Mouse (Mus musculus) CH12.LX (cell line): Measurements from ENCODE around the gene Tmem229b. TPM values are rescaled to one million over a fixed set of nuclear protein-coding genes. Genes with fewer than 3 reads are reported as not detected.

Experiments used
- DNase-seq: peaks from one replicate; pipeline ENCODE4 v3.0.0-alpha.2; 2013; ENCODE audit errors: extremely low read depth
- H3K27ac ChIP-seq: 2 replicates; pipeline ENCODE4 v1.5.1; 2012; ENCODE audit warnings: low read depth, mild to moderate bottlenecking, control low read depth, moderate library complexity; ENCODE audit not compliant: insufficient read depth
- H3K27me3 ChIP-seq: replicated peaks from 2 replicates; pipeline ENCODE3; 2012; ENCODE audit warnings: inconsistent platforms
- H3K36me3 ChIP-seq, 2 experiments: replicated peaks in 1 of 2; 2 replicates each; pipeline versions ENCODE3 to v1.6.1; 2012; ENCODE audit warnings: inconsistent platforms in 1 of 2, low read length in 1 of 2, mild to moderate bottlenecking in 1 of 2, mixed read lengths in 1 of 2, moderate library complexity in 1 of 2; ENCODE audit not compliant: control insufficient read depth in 1 of 2, insufficient read depth in 1 of 2
- H3K4me1 ChIP-seq, 2 experiments: 2 replicates each; pipeline ENCODE4 v1.6.1; 2012; ENCODE audit warnings: inconsistent platforms in 1 of 2, moderate library complexity in 1 of 2; ENCODE audit not compliant: insufficient read depth in 2 of 2, control insufficient read depth in 1 of 2
- H3K4me2 ChIP-seq: 2 replicates; pipeline ENCODE4 v1.6.1; 2012; ENCODE audit warnings: low read depth, mild to moderate bottlenecking, control low read depth; ENCODE audit not compliant: poor library complexity, insufficient read depth, severe bottlenecking
- H3K4me3 ChIP-seq, 3 experiments: fragments of 150-350 bp in 1 of 3; sonication (generic) in 1 of 3; replicated peaks in 1 of 3; 2 replicates each; pipeline versions ENCODE3 to v1.5.1; 2011 to 2012; ENCODE audit warnings: low read depth in 2 of 3, low read length in 2 of 3, mild to moderate bottlenecking in 2 of 3, moderate library complexity in 2 of 3, control low read depth in 1 of 3, improper control_type of control experiment in 1 of 3, inconsistent platforms in 1 of 3, mixed read lengths in 1 of 3; ENCODE audit not compliant: poor library complexity in 1 of 3
- H3K79me2 ChIP-seq: replicated peaks from 2 replicates; pipeline ENCODE4 v1.6.1; 2012; ENCODE audit warnings: mild to moderate bottlenecking, moderate library complexity; ENCODE audit not compliant: control insufficient read depth, poor library complexity, insufficient read depth, severe bottlenecking; ENCODE audit errors: extremely low read depth
- H3K9ac ChIP-seq: 2 replicates; pipeline ENCODE4 v1.6.1; 2012; ENCODE audit warnings: low read depth, mild to moderate bottlenecking, control low read depth, moderate library complexity; ENCODE audit not compliant: insufficient read depth
- H3K9me3 ChIP-seq: replicated peaks from 2 replicates; pipeline ENCODE3; 2012; ENCODE audit warnings: low read length, inconsistent platforms, mixed read lengths
- BHLHE40 ChIP-seq: IDR thresholded peaks from 2 replicates; pipeline ENCODE4 v1.6.1; 2011; ENCODE audit warnings: mild to moderate bottlenecking, low read depth, low read length, improper control_type of control experiment
- CHD1 ChIP-seq: IDR thresholded peaks from 2 replicates; pipeline ENCODE4 v1.6.1; 2012; ENCODE audit warnings: low read depth, low read length, improper control_type of control experiment, inconsistent platforms
- CHD2 ChIP-seq: IDR thresholded peaks from 2 replicates; pipeline ENCODE4 v1.6.1; 2011; ENCODE audit warnings: low read length, improper control_type of control experiment
- CTCF ChIP-seq, 2 experiments: IDR thresholded peaks in 1 of 2; conservative IDR thresholded peaks in 1 of 2; 2 replicates each; pipeline ENCODE4 v1.5.1; 2011 to 2012; ENCODE audit warnings: low read depth in 2 of 2, low read length in 2 of 2, improper control_type of control experiment in 1 of 2, inconsistent platforms in 1 of 2, mild to moderate bottlenecking in 1 of 2, moderate library complexity in 1 of 2
- E2F4 ChIP-seq: IDR thresholded peaks from 2 replicates; pipeline ENCODE4 v1.6.1; 2011; ENCODE audit warnings: low read depth, low read length, improper control_type of control experiment; ENCODE audit not compliant: insufficient replicate concordance
- EP300 ChIP-seq: IDR thresholded peaks from 2 replicates; pipeline ENCODE4 v1.6.1; 2011; ENCODE audit warnings: low read length, improper control_type of control experiment
- GABPA ChIP-seq: IDR thresholded peaks from 2 replicates; pipeline ENCODE4 v1.6.1; 2012; ENCODE audit warnings: low read depth, low read length, improper control_type of control experiment, inconsistent platforms; ENCODE audit not compliant: insufficient replicate concordance
- HCFC1 ChIP-seq: IDR thresholded peaks from 2 replicates; pipeline ENCODE4 v1.6.1; 2012; ENCODE audit warnings: low read depth, mild to moderate bottlenecking, inconsistent platforms, low read length, improper control_type of control experiment
- IRF4 ChIP-seq: IDR thresholded peaks from 2 replicates; pipeline ENCODE4 v1.6.1; 2014; ENCODE audit warnings: low read depth, mild to moderate bottlenecking, inconsistent platforms, low read length, improper control_type of control experiment
- JUN ChIP-seq: IDR thresholded peaks from 2 replicates; pipeline ENCODE4 v1.6.1; 2011; ENCODE audit warnings: low read depth, mild to moderate bottlenecking, low read length, improper control_type of control experiment, moderate library complexity; ENCODE audit not compliant: insufficient read depth
- JUND ChIP-seq: conservative IDR thresholded peaks from 2 replicates; pipeline ENCODE4 v1.6.1; 2011; ENCODE audit warnings: low read depth, low read length, improper control_type of control experiment
- KAT2A ChIP-seq: IDR thresholded peaks from 2 replicates; pipeline ENCODE4 v1.6.1; 2012; ENCODE audit warnings: low read length, improper control_type of control experiment, inconsistent platforms; ENCODE audit not compliant: insufficient replicate concordance
- MAFK ChIP-seq: IDR thresholded peaks from 2 replicates; pipeline ENCODE4 v1.6.1; 2011; ENCODE audit warnings: low read length, improper control_type of control experiment; ENCODE audit not compliant: insufficient replicate concordance
- MAX ChIP-seq: IDR thresholded peaks from 2 replicates; pipeline ENCODE4 v1.6.1; 2011; ENCODE audit warnings: low read length, improper control_type of control experiment
- MXI1 ChIP-seq: IDR thresholded peaks from 2 replicates; pipeline ENCODE4 v1.6.1; 2011; ENCODE audit warnings: mild to moderate bottlenecking, low read depth, low read length, improper control_type of control experiment
- NRF1 ChIP-seq: IDR thresholded peaks from 2 replicates; pipeline ENCODE4 v1.6.1; 2014; ENCODE audit warnings: low read depth, mild to moderate bottlenecking, inconsistent platforms, low read length, improper control_type of control experiment, moderate library complexity
- PAX5 ChIP-seq: IDR thresholded peaks from 2 replicates; pipeline ENCODE4 v1.6.1; 2012; ENCODE audit warnings: low read length, inconsistent platforms, mixed read lengths
- POLR2A ChIP-seq: IDR thresholded peaks from 2 replicates; pipeline ENCODE4 v1.6.1; 2011; ENCODE audit warnings: low read depth, mild to moderate bottlenecking, improper control_type of control experiment, low read length
- POLR2AphosphoS2 ChIP-seq: IDR thresholded peaks from 2 replicates; pipeline ENCODE4 v1.6.1; 2011; ENCODE audit warnings: low read depth, low read length, improper control_type of control experiment
- RAD21 ChIP-seq: IDR thresholded peaks from 2 replicates; pipeline ENCODE4 v1.6.1; 2011; ENCODE audit warnings: low read depth, mild to moderate bottlenecking, low read length, improper control_type of control experiment, moderate library complexity
- RCOR1 ChIP-seq: conservative IDR thresholded peaks from 2 replicates; pipeline ENCODE4 v1.6.1; 2012; ENCODE audit warnings: low read depth, mild to moderate bottlenecking, inconsistent platforms, low read length, improper control_type of control experiment
- SIN3A ChIP-seq: IDR thresholded peaks from 2 replicates; pipeline ENCODE4 v1.6.1; 2012; ENCODE audit warnings: low read length, improper control_type of control experiment, inconsistent platforms
- SMC3 ChIP-seq: IDR thresholded peaks from 2 replicates; pipeline ENCODE4 v1.6.1; 2011; ENCODE audit warnings: low read depth, low read length, improper control_type of control experiment
- TBP ChIP-seq: conservative IDR thresholded peaks from 2 replicates; pipeline ENCODE4 v1.6.1; 2011; ENCODE audit warnings: low read depth, low read length, improper control_type of control experiment
- TCF12 ChIP-seq: IDR thresholded peaks from 2 replicates; pipeline ENCODE4 v1.6.1; 2014; ENCODE audit warnings: low read depth, mild to moderate bottlenecking, inconsistent platforms, low read length, improper control_type of control experiment
- USF2 ChIP-seq: conservative IDR thresholded peaks from 2 replicates; pipeline ENCODE4 v1.6.1; 2011; ENCODE audit warnings: low read depth, low read length, improper control_type of control experiment
- ZNF384 ChIP-seq: IDR thresholded peaks from 2 replicates; pipeline ENCODE4 v1.6.1; 2012; ENCODE audit warnings: low read depth, low read length, improper control_type of control experiment, inconsistent platforms
- dilution Hi-C: fragments of 300-500 bp; cut with MboI; formaldehyde crosslinking; loops from 2 replicates; pipeline ENCODE4 v1.14.3; 2020; ENCODE audit warnings: low sequenced_read_pairs; ENCODE audit not compliant: extremely low pct_unique_long_range_greater_than_20kb, extremely low pct_ligation_motif_present
- in situ Hi-C: fragments of 300-500 bp; cut with MboI; formaldehyde crosslinking; loops from 3 replicates; pipeline ENCODE4 v1.14.3; 2019; ENCODE audit warnings: low sequenced_read_pairs, low pct_ligation_motif_present, low pct_unique_long_range_greater_than_20kb, mixed read lengths
- polyA plus RNA-seq: library from polyadenylated mRNA; unstranded; fragments of >175 nt; gene quantifications from 2 replicates; pipeline ENCODE4 v1.2.1, GENCODE M21; 2012; ENCODE audit warnings: low read depth; ENCODE audit not compliant: insufficient read length
- total RNA-seq, 2 experiments: library from RNA; depleted of rRNA; stranded (reverse); fragments of 300-350 nt in 1 of 2; fragments of >200 nt in 1 of 2; gene quantifications; 2 replicates each; pipeline ENCODE4 v1.2.3; 2012 to 2014

The Tmem229b gene
- total and polyA plus RNA-seq, 3 experiments, result 41.7 to 129 (median 66.5) TPM

- TF ChIP-seq RCOR1 (peak; percentile 93; the same call in 1 of the 2 replicates), POLR2AphosphoS2 (no peak), TBP (no peak), HCFC1 (no peak; the same call in 1 of the 2 replicates), CHD1 (no peak; the same call in 1 of the 2 replicates), USF2 (no peak), TCF12 (peak; percentile 96), EP300 (peak; percentile 97), SIN3A (peak; percentile 76; the same call in 1 of the 2 replicates), CHD2 (peak; percentile 85), IRF4 (peak; percentile 94), JUN (peak; percentile 63), KAT2A (no peak), BHLHE40 (peak; percentile 75), E2F4 (no peak), GABPA (no peak)
These were observed 31.6 kb downstream of the Tmem229b start (continued) for GRCm38 (mm10) chr12:78975836-78976235.

GRCm38 (mm10) chr12:78974767-78975166, 32.7 kb downstream of the Tmem229b start:
- Histone ChIP-seq H3K36me3 (peaks cover 50 to 73% of the 10 kb centered on the region in 2 experiments), H3K79me2 (peaks cover 7% of the 10 kb centered on the region; the same call in 1 of the 2 replicates), H3K4me1 (peaks cover 19 to 67% of the 10 kb centered on the region in 2 experiments), H3K4me2 (no peak overlapping the region), H3K9me3 (no peaks in the 10 kb centered on the region), H3K4me3 (no peak overlapping the region), H3K9ac (no peak overlapping the region), H3K27ac (peak overlapping the region; percentile 66), H3K27me3 (no peaks in the 10 kb centered on the region)
- TF ChIP-seq CHD2 (no peak), PAX5 (no peak)
- DNase-seq, result no peak
- in situ Hi-C loops, result loop anchor here (5.0 kb wide), 1 partner anchor 52 kb away; no protein-coding TSS in a partner anchor
- dilution Hi-C loops, result no loop called here

- in situ Hi-C loops, result no loop called here
- H3K9me3 ChIP-seq, result no peaks in the 10 kb centered on the region
- H3K4me3 ChIP-seq, result no peak overlapping the region
- H3K27ac ChIP-seq, result no peak overlapping the region
- H3K79me2 ChIP-seq, result peaks cover 7% of the 10 kb centered on the region; the same call in 1 of the 2 replicates
- peaks cover 56 to 83% of the 10 kb centered on the region in 2 experiments for H3K36me3 ChIP-seq
- dilution Hi-C loops, result no loop called here
- H3K27me3 ChIP-seq, result no peaks in the 10 kb centered on the region
- H3K4me1 ChIP-seq, result peaks cover 19 to 67% of the 10 kb centered on the region in 2 experiments
- H3K9ac ChIP-seq, result no peak overlapping the region
- H3K4me2 ChIP-seq, result no peak overlapping the region
- no peak for DNase-seq
- no peak for TF ChIP-seq MXI1
- TF ChIP-seq SMC3, result no peak
- no peak for TF ChIP-seq MAFK
- no peak for TF ChIP-seq SIN3A
- no peak for TF ChIP-seq JUND
- no peak for TF ChIP-seq POLR2AphosphoS2
- no peak for TF ChIP-seq HCFC1
- no peak for TF ChIP-seq POLR2A
- no peak for TF ChIP-seq MAX
- no peak for TF ChIP-seq KAT2A
- TF ChIP-seq ZNF384, result no peak
- TF ChIP-seq GABPA, result no peak
- no peak for TF ChIP-seq TCF12
- no peak for TF ChIP-seq CHD1
- no peak for TF ChIP-seq RAD21
- no peak for TF ChIP-seq CTCF (conservative IDR thresholded peaks at IDR 0.05 in 1 of 2, IDR thresholded peaks at IDR 0.05 in 1 of 2; ENCODE audit: low read depth in 2 of 2, low read length in 2 of 2)
- TF ChIP-seq NRF1, result no peak
These were observed 33.6 kb downstream of the Tmem229b start for GRCm38 (mm10) chr12:78973779-78974178.
